Mouse (Mus musculus): ENCODE measurements around the gene Morn5. TPM values are rescaled to one million over a fixed set of nuclear protein-coding genes. Genes with fewer than 3 reads are reported as not detected.

The Morn5 gene
- polyA plus RNA-seq, 1 experiment from 2014 or later: not detected

DNA sequence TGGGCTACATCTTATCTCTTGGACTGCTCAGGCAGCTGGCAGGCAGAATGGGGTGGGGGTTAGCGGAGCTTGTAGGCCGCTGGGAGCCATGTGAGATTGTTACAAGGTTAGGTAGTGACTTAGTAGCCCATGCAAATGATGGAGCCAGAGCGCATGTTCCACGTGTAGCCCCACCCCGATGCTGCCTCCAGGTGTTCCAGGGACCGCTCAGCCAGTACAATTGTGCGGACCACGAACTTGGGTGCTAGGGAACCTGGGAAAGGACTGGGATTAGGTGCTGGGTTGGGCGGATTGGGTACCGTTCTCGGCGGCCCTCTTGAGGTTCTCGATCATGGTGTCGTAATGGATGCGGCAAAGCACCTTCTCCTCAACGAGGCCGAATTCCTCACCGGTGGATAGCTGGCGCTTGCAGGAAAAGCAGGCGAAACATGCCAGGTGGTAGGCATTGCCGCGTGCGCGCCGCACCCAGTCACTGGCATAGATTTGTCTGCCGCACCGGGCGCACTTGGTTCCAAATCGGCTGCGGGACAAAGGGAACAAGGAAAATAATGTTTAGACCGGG is 44.7 kb downstream of the Morn5 start:
- Histone ChIP-seq H3K36me3 (no peaks in the 10 kb centered on the region), H3K27ac (replicated peaks) (no peak overlapping the region), H3K27me3 (replicated peaks) (peaks cover 100% of the 10 kb centered on the region), H3K4me3 (no peak overlapping the region), H3K4me2 (no peak overlapping the region), H3K4me1 (peaks cover 22% of the 10 kb centered on the region), H3K9me3 (no peaks in the 10 kb centered on the region), H3K9ac (no peak overlapping the region)
- ATAC-seq (ENCODE audit: extremely low read depth, insufficient number of reproducible peaks, low FRiP score, low TSS enrichment): no peak
- 5% methylated on average over 31 of the region's 31 CpGs for WGBS

DNA sequence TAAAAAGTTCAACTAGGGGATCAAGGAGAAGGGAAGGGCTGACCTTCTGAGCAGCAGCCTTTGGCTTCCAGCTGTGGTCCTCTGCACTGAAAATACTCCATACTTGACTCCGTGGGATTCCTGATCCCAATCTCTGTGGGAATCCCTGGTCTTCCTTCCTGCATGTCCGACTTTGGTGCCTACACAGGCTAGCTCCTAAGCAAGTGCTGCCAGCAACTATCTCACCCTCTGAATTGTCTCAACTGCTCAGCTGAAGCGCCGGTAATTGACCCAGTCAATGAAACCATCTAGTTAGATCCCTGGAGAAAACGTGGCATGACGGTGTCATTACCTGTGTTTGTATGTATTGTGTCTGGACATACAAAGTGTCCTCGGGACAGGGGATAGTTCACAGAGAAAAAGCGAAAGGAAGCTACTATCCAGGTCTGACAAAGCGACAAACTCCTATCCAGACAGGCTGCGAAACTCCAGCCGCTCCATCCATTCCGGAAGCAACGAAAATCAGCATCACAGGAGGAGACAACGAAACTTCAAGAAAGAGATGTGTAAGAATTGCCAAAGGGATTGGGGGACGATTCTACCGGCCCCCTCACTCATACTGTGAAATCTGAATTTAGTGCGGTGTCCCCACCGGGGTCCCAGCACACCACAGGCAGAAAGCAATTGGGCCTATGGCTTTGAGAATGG is 48.0 kb downstream of the Morn5 start:
- Histone ChIP-seq H3K9me3 (no peaks in the 10 kb centered on the region), H3K4me2 (no peak overlapping the region), H3K36me3 (no peaks in the 10 kb centered on the region), H3K27me3 (replicated peaks) (peaks cover 100% of the 10 kb centered on the region), H3K27ac (replicated peaks) (no peak overlapping the region), H3K9ac (no peak overlapping the region), H3K4me3 (no peak overlapping the region), H3K4me1 (peaks cover 13% of the 10 kb centered on the region)
- ATAC-seq (ENCODE audit: extremely low read depth, insufficient number of reproducible peaks, low FRiP score, low TSS enrichment): no peak
- WGBS: 7% methylated on average over 18 of the region's 18 CpGs

- Histone ChIP-seq H3K27me3 (replicated peaks) (peaks cover 100% of the 10 kb centered on the region), H3K4me1 (peaks cover 20% of the 10 kb centered on the region), H3K4me3 (no peak overlapping the region), H3K27ac (replicated peaks) (no peak overlapping the region), H3K9me3 (no peaks in the 10 kb centered on the region), H3K36me3 (no peaks in the 10 kb centered on the region), H3K9ac (no peak overlapping the region), H3K4me2 (no peak overlapping the region)
- 8% methylated on average over 5 of the region's 5 CpGs for WGBS
- ATAC-seq (ENCODE audit: extremely low read depth, insufficient number of reproducible peaks, low FRiP score, low TSS enrichment): no peak
These were observed 48.8 kb downstream of the Morn5 start for GRCm38 (mm10) chr2:36098021-36098420.

- H3K4me3 ChIP-seq: no peak overlapping the region
- peaks cover 31% of the 10 kb centered on the region for H3K4me1 ChIP-seq
- 20% methylated on average over 6 of the region's 6 CpGs for WGBS
- no peaks in the 10 kb centered on the region for H3K36me3 ChIP-seq
- H3K9me3 ChIP-seq: no peaks in the 10 kb centered on the region
- ATAC-seq (ENCODE audit: extremely low read depth, insufficient number of reproducible peaks, low FRiP score, low TSS enrichment): no peak
- H3K4me2 ChIP-seq: no peak overlapping the region
- H3K27ac ChIP-seq (replicated peaks): no peak overlapping the region
- no peak overlapping the region for H3K9ac ChIP-seq
- H3K27me3 ChIP-seq (replicated peaks): peaks cover 100% of the 10 kb centered on the region
These were observed 50.5 kb downstream of the Morn5 start for GRCm38 (mm10) chr2:36099739-36100138.

DNA sequence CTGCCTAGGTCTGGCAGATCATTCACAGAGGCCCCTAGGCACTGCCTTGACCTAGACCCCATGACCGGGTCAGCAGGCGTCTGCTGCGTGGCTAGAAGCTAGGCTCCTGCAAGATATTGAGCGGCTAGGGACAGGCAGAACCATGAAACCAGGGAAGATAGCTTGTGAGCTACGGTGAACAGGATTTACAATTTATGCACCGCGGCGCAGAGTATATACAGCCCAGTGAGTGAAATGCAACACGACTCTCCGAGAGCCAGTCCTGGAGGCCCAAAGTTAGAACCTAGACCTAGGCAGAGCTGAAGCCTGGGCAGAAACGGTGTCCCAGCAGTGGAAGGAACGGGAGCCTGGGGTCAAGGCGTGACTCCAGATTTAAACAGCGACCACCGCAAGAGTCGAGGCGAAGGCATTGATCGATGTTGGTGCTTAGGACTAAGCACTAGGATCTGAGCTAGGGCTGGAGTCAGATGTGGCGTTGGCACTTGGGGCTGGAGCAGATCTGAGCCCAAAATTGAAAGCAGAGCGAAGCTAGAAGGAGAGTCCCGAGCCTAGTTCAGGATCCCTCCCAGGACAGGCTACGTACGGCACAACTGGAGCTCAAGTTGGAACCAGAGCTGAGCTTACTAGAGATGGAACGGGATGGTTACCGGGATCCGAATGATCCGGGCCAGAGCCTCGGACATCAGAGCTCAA is 52.8 kb downstream of the Morn5 start:
- WGBS: 7% methylated on average over 28 of the region's 28 CpGs
- no peaks in the 10 kb centered on the region for H3K36me3 ChIP-seq
- H3K9ac ChIP-seq: peak overlapping the region; percentile 66; the same call in 1 of the 2 replicates
- H3K27me3 ChIP-seq (replicated peaks): peaks cover 100% of the 10 kb centered on the region
- no peaks in the 10 kb centered on the region for H3K9me3 ChIP-seq
- no peak overlapping the region for H3K27ac ChIP-seq (replicated peaks)
- H3K4me3 ChIP-seq: peak overlapping the region; percentile 57
- peaks cover 41% of the 10 kb centered on the region for H3K4me1 ChIP-seq
- H3K4me2 ChIP-seq: peak overlapping the region; percentile 91
- ATAC-seq (ENCODE audit: extremely low read depth, insufficient number of reproducible peaks, low FRiP score, low TSS enrichment): no peak

DNA sequence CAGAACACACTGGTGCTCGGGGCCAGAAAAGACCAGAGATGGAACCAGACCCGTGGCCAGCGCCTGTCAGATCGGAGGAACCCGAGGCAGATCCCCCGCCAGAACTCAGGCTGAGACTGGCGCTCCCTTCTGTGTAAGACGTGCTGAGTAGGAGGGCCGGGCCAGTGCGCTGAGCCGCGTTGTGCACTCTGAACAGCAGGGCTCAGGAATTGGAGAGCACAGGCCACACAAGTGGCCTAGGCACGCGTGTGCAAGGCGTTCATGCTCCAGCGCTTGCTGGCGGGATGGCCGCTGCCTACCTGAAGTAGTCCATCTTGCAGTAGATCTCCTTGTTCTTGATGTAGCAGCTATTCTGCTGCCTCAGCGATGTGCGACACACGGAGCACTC is 53.3 kb downstream of the Morn5 start:
- ATAC-seq (ENCODE audit: extremely low read depth, insufficient number of reproducible peaks, low FRiP score, low TSS enrichment): no peak
- Histone ChIP-seq H3K4me1 (peaks cover 41% of the 10 kb centered on the region), H3K4me2 (peak overlapping the region; percentile 91), H3K4me3 (peak overlapping the region; percentile 57), H3K36me3 (no peaks in the 10 kb centered on the region), H3K27me3 (replicated peaks) (peaks cover 100% of the 10 kb centered on the region), H3K9ac (peak overlapping the region; percentile 66; the same call in 1 of the 2 replicates), H3K9me3 (no peaks in the 10 kb centered on the region), H3K27ac (replicated peaks) (no peak overlapping the region)
- WGBS: 3% methylated on average over 21 of the region's 21 CpGs

DNA sequence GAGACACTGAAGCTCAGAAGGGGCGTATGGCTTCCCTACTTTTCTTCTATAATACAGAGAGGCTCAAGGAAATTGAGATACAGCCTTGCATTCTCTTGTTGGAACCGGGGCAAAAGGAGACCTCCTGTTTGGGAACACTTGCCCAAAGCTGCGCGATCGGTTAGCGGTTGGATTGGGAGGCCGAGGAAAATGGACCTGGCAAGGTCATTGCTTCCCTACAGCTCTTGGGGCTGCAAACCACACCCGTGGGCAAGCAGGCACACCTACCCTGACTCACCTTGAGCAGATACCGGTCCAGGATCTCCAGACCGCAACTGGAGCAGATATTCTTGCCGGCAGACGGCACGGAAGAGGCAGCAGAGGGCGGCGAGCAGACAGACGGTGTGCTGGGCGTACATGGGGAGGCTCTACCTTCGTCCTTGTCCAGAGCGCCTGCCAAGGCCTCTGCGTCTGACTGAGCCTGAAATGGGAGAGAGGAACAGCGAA is 53.9 kb downstream of the Morn5 start:
- Histone ChIP-seq H3K27me3 (replicated peaks) (peaks cover 100% of the 10 kb centered on the region), H3K9me3 (no peaks in the 10 kb centered on the region), H3K36me3 (no peaks in the 10 kb centered on the region), H3K27ac (replicated peaks) (no peak overlapping the region), H3K4me3 (peak overlapping the region; percentile 57), H3K4me1 (peaks cover 41% of the 10 kb centered on the region), H3K9ac (peak overlapping the region; percentile 66), H3K4me2 (peak overlapping the region; percentile 91)
- ATAC-seq (ENCODE audit: extremely low read depth, insufficient number of reproducible peaks, low FRiP score, low TSS enrichment): no peak
- 2% methylated on average over 21 of the region's 21 CpGs for WGBS

GRCm38 (mm10) chr2:36103555-36104367 is 54.5 kb downstream of the Morn5 start:
- Histone ChIP-seq H3K4me2 (peak overlapping the region; percentile 91), H3K4me3 (peak overlapping the region; percentile 57), H3K36me3 (no peaks in the 10 kb centered on the region), H3K9ac (peak overlapping the region; percentile 66), H3K27ac (replicated peaks) (no peak overlapping the region), H3K4me1 (peaks cover 41% of the 10 kb centered on the region), H3K9me3 (no peaks in the 10 kb centered on the region), H3K27me3 (replicated peaks) (peaks cover 100% of the 10 kb centered on the region)
- WGBS: 1% methylated on average over 38 of the region's 38 CpGs
- no peak for ATAC-seq (ENCODE audit: extremely low read depth, insufficient number of reproducible peaks, low FRiP score, low TSS enrichment)

DNA sequence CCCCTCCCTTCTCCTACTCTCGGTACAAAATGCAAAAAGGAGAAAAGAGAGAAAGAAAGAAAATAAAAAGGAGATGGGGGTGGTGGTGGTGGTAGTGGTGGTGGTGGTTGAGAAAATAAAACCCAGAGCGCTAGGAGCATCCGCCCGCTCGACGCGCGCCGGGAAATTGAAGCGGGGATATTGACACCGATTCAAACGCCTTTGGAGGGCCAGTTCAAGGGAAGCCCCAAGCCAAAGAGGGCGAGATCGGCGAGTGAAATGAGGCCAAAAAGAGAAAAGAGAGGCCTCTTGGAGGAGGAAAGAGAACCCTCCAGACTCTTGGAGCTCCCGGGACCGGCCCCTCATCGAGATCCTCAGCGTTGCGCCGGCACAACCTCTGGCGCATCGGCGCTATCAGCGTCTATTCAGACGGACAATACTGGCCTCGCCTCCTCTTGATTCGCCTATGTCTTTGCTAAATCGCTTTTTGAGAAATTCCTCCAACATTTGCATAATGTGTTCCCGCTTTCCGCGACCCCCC is 55.2 kb downstream of the Morn5 start:
- ATAC-seq (ENCODE audit: extremely low read depth, insufficient number of reproducible peaks, low FRiP score, low TSS enrichment): no peak
- WGBS: under 1% methylated on average over 32 of the region's 32 CpGs

DNA sequence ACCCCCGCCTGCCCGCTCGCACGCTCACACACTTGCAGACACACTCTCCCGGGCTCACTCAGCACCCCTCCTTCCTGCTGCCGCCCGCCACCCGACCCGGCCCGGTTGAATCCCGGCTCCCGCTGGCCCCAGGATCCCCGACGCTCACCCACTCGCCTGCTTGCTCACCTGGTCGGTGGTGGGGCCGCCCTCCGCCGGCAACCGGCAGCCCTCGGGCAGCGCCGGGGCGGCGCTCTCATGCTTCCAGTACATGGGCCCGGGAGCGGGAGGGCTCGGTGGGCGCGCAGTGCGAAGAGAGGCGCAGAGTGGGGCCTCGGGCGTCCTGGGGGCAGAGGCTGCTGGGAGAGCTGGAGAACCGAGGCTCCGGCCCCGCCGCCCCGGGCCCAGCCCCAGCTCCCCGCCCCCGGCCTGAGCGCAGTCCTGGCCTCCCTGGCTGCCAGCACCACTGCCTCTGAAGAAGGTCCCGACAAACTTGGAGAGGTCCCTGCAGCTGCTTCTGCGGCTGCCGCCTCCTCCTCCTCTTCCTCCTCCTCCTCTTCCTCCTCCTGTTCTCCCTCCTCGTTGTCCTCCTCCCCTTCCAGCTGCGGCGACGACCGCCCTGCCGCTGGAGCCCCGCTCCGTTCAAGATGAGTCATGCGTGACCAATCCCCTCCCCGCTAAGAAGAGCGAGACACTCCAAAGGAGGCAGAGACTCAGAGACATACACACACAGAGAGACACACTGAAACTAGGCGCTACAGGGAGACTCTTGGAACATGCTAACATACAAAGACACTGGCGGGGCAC is 55.9 kb downstream of the Morn5 start, which contains the start of gene Lhx6:
TSS of gene Lhx6 (minus strand) at position 453 of the 786 bp plus-strand sequence.
- no peak for ATAC-seq (ENCODE audit: extremely low read depth, insufficient number of reproducible peaks, low FRiP score, low TSS enrichment)
- H3K27me3 ChIP-seq (replicated peaks): peaks cover 100% of the 10 kb centered on the region

More for the DNA sequence above, 55.2 kb downstream of the Morn5 start:
- Histone ChIP-seq H3K36me3 (no peaks in the 10 kb centered on the region), H3K4me3 (peak overlapping the region; percentile 57), H3K27ac (replicated peaks) (no peak overlapping the region), H3K27me3 (replicated peaks) (peaks cover 100% of the 10 kb centered on the region), H3K4me2 (peak overlapping the region; percentile 91), H3K4me1 (peaks cover 41% of the 10 kb centered on the region), H3K9me3 (no peaks in the 10 kb centered on the region), H3K9ac (peak overlapping the region; percentile 75)

More for the DNA sequence above, 55.9 kb downstream of the Morn5 start, which contains the start of gene Lhx6:
- no peak within 1 kb of the TSS for H3K27ac ChIP-seq (replicated peaks)
- H3K4me1 ChIP-seq: peaks cover 41% of the 10 kb centered on the region
- no peaks in the 10 kb centered on the region for H3K9me3 ChIP-seq
- whole genome bisulfite sequencing: under 1% methylated on average over 55 of the region's 58 CpGs
- H3K4me2 ChIP-seq: peak within 1 kb of the TSS; percentile 91
- peak within 1 kb of the TSS; percentile 57 for H3K4me3 ChIP-seq
- H3K36me3 ChIP-seq: no peaks in the 10 kb centered on the region
- H3K9ac ChIP-seq: peak within 1 kb of the TSS; percentile 75

All from heart, embryonic 13.5 days (tissue).